Mouse (Mus musculus): ENCODE measurements around the gene Sytl2.
A peak's percentile ranks its signal among the peaks of the same experiment; 100 is the strongest.

The Sytl2 gene

GRCm38 (mm10) chr7:90372804-90373203, 70.8 kb downstream of the Sytl2 start:
- DNase-seq = peak; percentile 15 to 47

- no peak for DNase-seq
Measured at GRCm38 (mm10) chr7:90384411-90384810, 82.4 kb downstream of the Sytl2 start.

- DNase-seq = peak; percentile 9 to 32
Measured at GRCm38 (mm10) chr7:90386885-90387459, 84.9 kb downstream of the Sytl2 start.

- no peak for DNase-seq
Measured at GRCm38 (mm10) chr7:90389765-90390164, 87.7 kb downstream of the Sytl2 start.

GRCm38 (mm10) chr7:90395073-90395472, 93.0 kb downstream of the Sytl2 start:
- no peak for DNase-seq

GRCm38 (mm10) chr7:90395928-90396327, 93.9 kb downstream of the Sytl2 start:
- no peak for DNase-seq

DNA sequence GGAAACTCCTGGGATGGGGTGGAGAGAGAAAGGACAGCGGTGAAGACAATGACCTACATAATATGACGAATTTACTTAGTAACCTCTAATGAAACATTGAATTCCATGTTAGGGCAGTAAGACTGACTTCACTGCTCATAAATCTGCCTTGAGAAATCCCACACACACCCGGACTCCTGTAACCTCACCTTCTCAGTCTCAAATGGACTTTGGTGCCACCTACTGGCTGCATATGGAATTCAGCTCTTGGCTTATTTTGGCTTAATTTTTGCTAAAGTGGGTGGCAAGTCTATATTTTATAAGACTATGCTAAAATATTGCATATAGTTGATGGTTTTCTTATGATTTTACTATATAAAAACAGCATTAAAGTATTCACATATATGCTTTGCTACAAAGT, 107.9 kb downstream of the Sytl2 start:
- DNase-seq = peak in 1 of 2 experiments; percentile 80

DNA sequence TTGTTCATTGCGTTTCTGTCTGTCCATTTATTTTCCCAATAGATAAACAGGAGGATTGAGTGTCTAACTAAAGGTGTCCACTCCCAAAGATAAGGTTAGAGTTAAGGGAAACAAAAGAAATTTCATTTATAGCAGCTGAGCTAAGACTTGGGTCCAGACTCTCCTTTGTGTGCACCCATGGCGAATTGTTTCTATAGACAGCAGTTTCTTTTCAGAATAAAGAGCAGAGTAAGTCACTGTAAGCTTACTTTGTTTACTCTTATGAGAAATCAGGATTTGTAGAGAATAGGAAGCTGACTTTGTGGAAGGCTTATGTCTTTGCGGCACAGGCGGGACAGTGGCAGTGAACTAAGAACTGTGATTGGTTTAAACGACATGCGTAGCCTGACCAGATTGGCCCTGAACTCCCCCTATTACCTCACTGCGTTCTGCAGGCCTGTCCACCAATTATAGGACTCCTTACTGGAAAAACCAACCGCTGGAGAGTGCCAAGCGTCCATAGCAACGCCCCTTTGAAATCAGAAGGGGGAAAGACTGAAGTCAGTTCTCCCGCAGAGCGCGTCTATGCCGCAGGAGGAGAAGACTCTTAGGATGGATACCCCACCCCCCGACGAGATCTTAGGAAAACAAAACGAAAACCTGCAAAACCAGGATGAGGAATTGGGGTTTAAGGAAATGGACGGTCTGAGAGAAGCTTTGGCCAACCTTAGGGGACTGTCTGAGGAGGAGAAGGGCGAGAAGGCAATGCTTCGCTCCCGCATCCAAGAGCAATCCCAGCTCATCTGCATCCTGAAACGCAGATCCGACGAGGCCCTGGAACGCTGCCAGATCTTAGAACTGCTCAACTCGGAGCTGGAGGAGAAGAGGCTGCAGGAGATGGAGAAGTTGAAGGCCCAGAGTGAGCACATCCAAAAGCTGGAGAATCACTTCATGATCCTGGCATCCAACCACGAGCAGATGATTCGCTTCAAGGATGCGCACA, 124.3 kb downstream of the Sytl2 start, which contains the start of gene Ccdc89:
TSS of gene Ccdc89 (plus strand) at position 558 of the 982 bp plus-strand sequence.
- peak; percentile 83 to 86 for DNase-seq

DNA sequence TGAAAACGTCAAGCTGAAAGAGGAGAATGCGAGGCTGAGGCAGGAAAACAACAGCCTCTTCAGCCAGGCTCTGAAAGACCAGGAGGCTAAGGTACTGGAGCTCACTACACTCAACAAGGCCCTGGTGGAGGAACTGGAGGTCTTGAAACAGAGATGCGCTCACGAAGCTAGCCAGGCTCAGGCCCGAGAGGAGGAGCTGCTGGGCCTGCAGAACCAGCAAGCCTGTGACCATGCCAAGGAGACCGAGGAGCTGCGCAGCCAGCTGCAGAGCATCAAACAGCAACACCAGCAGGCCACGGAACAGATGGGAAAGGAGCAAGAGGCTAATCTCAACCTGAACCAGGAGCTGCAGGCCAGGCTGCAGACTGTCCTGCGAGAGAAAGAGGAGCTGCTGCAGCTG, 125.0 kb downstream of the Sytl2 start:
- peak in 1 of 2 experiments; percentile 42 for DNase-seq

- DNase-seq = no peak
Measured at GRCm38 (mm10) chr7:90432221-90432620, 130.2 kb downstream of the Sytl2 start.

GRCm38 (mm10) chr7:90440044-90440443, 138.0 kb downstream of the Sytl2 start:
- no peak for DNase-seq

- no peak for DNase-seq
Measured at GRCm38 (mm10) chr7:90442070-90442469, 140.0 kb downstream of the Sytl2 start.

DNA sequence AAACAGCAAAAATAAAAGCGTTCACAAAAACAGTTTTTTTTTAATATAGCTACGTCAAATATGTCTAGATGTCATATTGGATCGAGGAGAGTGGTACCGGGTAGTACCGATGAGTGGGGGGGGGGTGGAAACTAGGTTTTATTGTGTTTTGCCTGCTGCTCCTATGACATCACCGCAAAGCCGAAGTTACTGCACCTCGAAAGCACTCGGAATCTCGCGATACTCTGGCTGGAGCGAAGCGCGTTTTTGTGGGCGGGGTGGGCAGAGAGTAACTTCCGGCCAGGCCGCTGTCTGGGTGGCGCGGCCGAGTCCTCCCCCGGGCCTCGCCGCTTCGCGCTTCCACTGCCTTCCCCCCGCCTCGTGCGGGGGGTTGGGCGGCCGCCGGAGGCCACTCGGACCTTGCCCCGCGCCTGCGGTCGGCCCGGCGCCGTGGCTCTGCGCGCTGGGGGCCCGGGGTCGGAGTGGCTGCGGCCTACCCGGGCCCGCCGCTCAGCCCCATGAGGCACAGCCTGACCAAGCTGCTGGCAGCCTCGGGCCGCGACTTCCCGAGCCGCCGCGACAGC, 140.5 kb downstream of the Sytl2 start, which contains the start of gene Crebzf:
TSS of gene Crebzf (plus strand) at position 212 of the 563 bp plus-strand sequence.
- DNase-seq = peak; percentile 98

- peak; percentile 78 to 86 for DNase-seq
Measured at GRCm38 (mm10) chr7:90443101-90444091, 141.3 kb downstream of the Sytl2 start.

DNA sequence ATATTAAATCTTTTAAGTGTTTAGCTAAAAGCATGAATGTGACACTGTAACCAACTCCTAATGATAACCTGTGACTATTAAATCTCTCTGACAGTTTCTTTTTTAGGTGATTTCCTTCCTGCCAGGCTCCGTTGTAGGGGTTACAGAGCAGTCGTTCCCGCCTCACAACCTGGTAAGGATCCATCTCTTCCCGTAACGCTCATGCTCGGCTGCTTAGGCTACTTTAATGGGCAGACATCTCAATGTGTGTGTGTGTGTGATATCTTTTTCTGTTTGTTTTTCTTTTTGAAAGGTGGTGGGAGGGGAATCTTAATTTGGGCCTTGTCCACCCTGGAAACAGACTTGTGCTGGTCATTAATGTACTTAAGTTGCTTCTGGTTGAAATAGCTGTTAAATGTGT, 142.2 kb downstream of the Sytl2 start:
- no peak for DNase-seq

DNA sequence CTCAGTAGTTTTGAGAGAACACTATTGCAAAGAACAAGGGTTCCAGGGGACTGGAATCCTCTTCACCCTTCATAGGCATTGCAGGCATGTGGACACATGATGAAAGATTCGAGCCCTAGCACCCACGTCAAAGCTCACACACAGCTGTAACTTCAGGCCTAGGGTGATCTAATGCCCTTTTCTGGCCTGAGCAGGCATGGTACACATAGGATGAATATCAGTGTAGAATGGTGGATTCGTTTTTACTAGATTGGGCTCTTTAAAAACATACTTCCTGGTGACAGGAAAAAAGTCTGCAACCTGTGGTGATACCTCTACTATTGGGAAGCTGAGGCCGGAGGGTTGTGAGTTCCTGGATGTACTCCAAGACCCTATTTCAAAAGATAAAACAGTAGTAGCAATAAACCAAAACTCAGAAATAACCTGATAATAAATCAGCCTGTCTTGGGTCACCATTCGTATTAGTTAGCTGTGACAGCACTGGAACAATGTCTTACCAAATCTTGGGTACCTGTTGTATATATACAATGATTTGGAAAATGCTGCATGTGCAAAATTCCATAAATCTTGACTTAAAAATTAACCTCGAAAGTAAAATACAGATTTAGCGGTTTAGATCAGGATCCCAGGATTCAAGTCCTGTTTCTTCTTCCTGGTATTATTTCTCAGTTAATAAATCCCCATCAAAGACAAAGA, 154.2 kb downstream of the Sytl2 start:
- DNase-seq = no peak

- peak; percentile 88 to 90 for DNase-seq
Measured at GRCm38 (mm10) chr7:90456845-90457468, 154.9 kb downstream of the Sytl2 start, which contains the start of gene Tmem126a. Gene Tmem126a (minus strand): TSS chr7:90457229.

DNA sequence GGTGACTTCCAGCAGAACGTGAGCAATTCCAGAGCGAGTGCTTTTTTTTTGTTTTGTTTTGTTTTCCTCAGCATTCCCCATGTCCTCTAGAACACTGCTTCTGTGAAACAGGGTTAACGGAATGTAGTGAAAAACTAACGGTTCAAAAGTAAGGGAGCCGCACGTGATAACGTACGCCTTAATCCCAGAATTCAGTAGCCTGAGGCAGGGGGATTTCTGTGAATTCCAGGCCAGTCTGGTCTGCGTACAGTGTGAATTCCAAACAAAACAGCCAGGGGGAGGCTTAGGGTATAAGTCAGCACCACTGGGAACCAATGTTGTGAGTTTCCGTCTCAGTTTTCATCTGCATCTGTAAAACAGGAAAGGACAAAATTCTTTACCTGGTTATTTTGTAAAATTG, 155.5 kb downstream of the Sytl2 start:
- DNase-seq = no peak

Measured in lung, postnatal 4 days (tissue).